Mouse (Mus musculus) gastrocnemius, adult 8-10 months (tissue): ENCODE data around the gene Olfr549. TPM values are rescaled to one million over a fixed set of nuclear protein-coding genes. Genes with fewer than 3 reads are reported as not detected.

ENCODE experiments used
- DNase-seq, 2 experiments: peaks; one replicate each; pipeline ENCODE4 v3.0.0; 2022; ENCODE audit warnings: low spot score in 2 of 2
- total RNA-seq, 4 experiments: library from RNA; stranded (reverse); gene quantifications; 2 replicates each; pipeline ENCODE4 v1.2.4; 2022

The Olfr549 gene
- total RNA-seq = not detected

GRCm38 (mm10) chr7:102549570-102549969, at the start of gene Olfr549:
Gene Olfr549, plus strand, starts transcription at chr7:102549870.
- DNase-seq = no peak

- DNase-seq = no peak
Observed at GRCm38 (mm10) chr7:102501986-102502385, 47.7 kb upstream of the Olfr549 start.

GRCm38 (mm10) chr7:102506848-102507247, 42.8 kb upstream of the Olfr549 start:
- DNase-seq = peak; percentile 47 to 49

- no peak for DNase-seq
Observed at GRCm38 (mm10) chr7:102508066-102508465, 41.6 kb upstream of the Olfr549 start.

GRCm38 (mm10) chr7:102508666-102509065, 41.0 kb upstream of the Olfr549 start:
- DNase-seq = no peak

GRCm38 (mm10) chr7:102509726-102510125, 39.9 kb upstream of the Olfr549 start:
- no peak for DNase-seq

GRCm38 (mm10) chr7:102511927-102512326, 37.7 kb upstream of the Olfr549 start:
- no peak for DNase-seq

GRCm38 (mm10) chr7:102512814-102513435, 36.7 kb upstream of the Olfr549 start:
- peak; percentile 63 to 65 for DNase-seq

GRCm38 (mm10) chr7:102514144-102514543, 35.5 kb upstream of the Olfr549 start:
- DNase-seq = no peak

- DNase-seq = no peak
Observed at GRCm38 (mm10) chr7:102516261-102517050, 33.2 kb upstream of the Olfr549 start.

- no peak for DNase-seq
Observed at GRCm38 (mm10) chr7:102517051-102517335, 32.7 kb upstream of the Olfr549 start.

GRCm38 (mm10) chr7:102529052-102529451, 20.6 kb upstream of the Olfr549 start:
- no peak for DNase-seq

GRCm38 (mm10) chr7:102534449-102534848, 15.2 kb upstream of the Olfr549 start, which contains the start of gene Olfr547:
Gene Olfr547, plus strand, starts transcription at chr7:102534749.
- DNase-seq = no peak

- no peak for DNase-seq
Observed at GRCm38 (mm10) chr7:102540596-102540995, 9.1 kb upstream of the Olfr549 start, which contains the start of gene Olfr548-ps1. Gene Olfr548-ps1, plus strand, starts transcription at chr7:102540896.

- no peak for DNase-seq
Observed at GRCm38 (mm10) chr7:102541251-102541650, 8.4 kb upstream of the Olfr549 start.

- no peak for DNase-seq
Observed at GRCm38 (mm10) chr7:102553279-102553678, 3.6 kb downstream of the Olfr549 start.

- DNase-seq = peak; percentile 78 to 80
Observed at GRCm38 (mm10) chr7:102564999-102565997, 15.6 kb downstream of the Olfr549 start, which contains the start of gene Trim21. Gene Trim21, minus strand, starts transcription at chr7:102565486.

- no peak for DNase-seq
Observed at GRCm38 (mm10) chr7:102566219-102566618, 16.5 kb downstream of the Olfr549 start.

GRCm38 (mm10) chr7:102571142-102571541, 21.5 kb downstream of the Olfr549 start, which contains the start of gene Olfr550:
Gene Olfr550, plus strand, starts transcription at chr7:102571442.
- DNase-seq = no peak

- no peak for DNase-seq
Observed at GRCm38 (mm10) chr7:102573174-102573830, 23.6 kb downstream of the Olfr549 start.

- DNase-seq = no peak
Observed at GRCm38 (mm10) chr7:102575998-102576397, 26.3 kb downstream of the Olfr549 start.
